Mouse (Mus musculus) adrenal gland, postnatal 25 days (tissue): ENCODE results near the gene Gca. TPM values are rescaled to one million over a fixed set of nuclear protein-coding genes. Genes with fewer than 3 reads are reported as not detected.

Experiments used
- DNase-seq: peaks from one replicate; pipeline ENCODE4 v3.0.0; 2021; ENCODE audit warnings: mixed read lengths
- long read RNA-seq: library from polyadenylated mRNA; stranded (forward); transcript quantifications from one replicate; pipeline ENCODE4 v2.0.0, GENCODE M21; 2021
- total RNA-seq: library from RNA; stranded (reverse); gene quantifications from 2 replicates; pipeline ENCODE4 v1.2.3, GENCODE M21; 2021

The Gca gene
- 3.5 and 5.5 TPM in 2 replicates for total RNA-seq
- long read RNA-seq, partial matches to known transcripts, result 0 of 3 reads
- long read RNA-seq, other reads (novel, unspliced or antisense), result 0 of 3 reads

DNA sequence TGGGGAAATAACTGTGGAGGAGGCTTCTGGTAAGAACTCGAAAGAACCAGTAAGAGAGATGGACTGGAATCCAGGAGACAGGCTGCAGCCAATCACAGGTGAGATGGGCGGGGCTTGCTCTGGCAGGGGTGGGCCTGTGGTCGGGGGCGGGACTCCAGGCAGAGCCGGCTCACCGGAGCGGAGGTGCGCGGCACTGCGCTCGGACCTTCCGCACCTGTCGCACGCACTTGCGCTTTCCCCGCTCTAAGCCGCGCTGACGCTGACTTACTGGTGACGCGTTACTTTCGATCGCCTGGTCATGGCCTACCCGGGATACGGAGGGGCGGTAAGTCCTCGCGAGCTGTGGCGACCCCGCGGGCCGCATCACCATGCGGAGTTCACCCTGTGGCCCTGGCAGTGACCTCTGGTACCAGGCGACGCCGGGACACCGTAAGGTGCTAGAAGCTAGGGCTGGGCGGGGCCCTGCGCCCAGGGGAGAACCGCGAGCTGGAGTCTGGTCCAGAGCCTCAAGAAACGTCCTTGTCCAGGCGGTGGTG is at the start of gene Gca:
Gca (plus strand) TSS at position 151 of the 536 bp plus-strand sequence.
- DNase-seq, result peak; percentile 86

DNA sequence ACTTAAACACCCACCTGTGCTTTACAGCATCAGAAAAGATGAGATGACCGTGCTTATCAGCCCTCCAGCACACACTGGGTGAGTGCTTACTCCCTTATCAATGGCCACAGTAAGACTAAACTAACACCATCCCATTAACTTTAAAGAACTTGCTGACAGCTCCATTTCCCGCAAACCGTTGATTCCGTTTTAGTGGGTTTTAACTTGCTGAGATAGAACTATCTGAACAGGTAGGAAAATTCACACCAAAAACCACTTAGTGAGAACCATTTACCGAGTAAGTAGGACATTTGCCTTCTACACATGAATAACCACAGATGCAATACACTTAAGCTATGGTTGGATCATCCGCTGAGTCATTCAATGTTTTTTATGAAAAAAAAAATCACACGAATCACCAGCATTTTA is 45.1 kb upstream of the Gca start:
- no peak for DNase-seq

DNA sequence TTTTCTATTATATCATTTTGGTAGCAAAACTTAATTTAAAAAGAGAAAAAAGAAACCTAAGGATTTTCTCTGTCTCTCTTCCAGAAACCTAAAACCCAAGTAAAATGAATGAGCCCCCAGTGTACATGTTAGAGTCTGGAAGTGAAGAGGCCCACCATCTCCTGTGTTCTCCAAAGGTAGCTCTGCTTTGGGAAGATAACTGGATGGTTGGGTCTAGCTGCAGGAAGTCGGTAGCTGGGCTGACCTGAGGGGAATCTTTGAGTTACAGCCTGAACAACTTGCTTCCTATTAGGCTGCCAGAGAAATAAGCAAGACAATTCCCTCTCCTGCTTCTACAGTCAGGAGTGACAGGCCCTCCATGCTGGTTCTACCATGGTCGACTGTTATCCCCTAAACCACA is 44.4 kb upstream of the Gca start:
- DNase-seq, result no peak

DNA sequence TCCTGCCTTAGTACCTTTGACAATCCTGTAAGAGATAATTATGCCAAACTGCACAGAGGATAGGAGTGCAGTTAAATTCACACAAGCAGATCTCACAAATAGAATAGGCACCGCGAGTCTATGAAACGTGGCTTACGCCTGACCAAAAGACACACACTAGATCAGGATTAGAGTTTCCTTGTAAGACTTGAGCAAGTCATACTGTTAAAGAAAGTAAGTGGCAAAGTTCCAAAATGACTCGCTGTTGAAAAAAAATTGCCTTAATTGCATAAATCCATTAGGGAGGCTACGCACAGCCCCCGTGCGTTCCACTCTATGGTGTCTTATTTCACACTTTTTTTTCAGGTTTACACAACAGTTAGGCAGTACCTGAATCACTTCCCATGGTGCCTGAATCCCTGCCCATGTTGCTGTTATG is 41.1 kb upstream of the Gca start:
- no peak for DNase-seq

DNA sequence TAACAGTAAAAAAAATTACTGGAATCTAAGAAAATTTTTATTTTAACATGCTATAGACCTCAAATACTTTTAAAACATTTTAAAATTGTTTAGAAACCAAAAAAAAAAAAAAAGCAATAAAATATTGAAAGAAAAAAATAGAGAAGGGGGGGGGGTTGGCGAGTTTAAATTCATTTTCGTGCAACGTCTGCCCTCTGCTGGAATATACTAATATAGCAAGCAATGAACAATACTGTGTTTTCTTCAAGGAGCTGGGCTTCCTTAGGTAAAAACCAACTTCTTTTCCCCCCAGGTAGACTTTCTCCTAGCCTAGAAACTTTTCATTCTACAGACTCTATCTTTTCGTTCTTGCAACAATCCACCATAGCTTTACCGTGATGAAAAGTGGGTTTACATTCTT is 36.4 kb upstream of the Gca start:
- DNase-seq, result no peak

DNA sequence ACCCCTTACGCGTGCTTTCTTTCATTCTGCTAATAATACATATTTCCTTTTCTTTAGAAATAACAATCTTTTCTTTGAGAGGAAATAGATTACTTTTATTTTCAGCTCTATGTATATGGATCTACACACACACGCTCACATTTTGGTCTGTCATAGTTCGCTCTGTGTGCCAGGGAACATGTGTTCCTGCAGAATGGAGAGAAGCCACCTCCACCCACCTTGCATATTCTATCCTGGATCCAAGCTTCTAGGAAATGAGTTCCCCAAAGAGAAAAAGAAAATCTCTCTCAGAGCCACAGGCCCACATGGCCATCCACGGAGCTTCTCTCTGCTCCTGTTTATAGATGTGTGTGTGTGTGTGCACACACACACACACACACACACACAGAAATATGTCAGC is 35.7 kb upstream of the Gca start:
- no peak for DNase-seq

DNA sequence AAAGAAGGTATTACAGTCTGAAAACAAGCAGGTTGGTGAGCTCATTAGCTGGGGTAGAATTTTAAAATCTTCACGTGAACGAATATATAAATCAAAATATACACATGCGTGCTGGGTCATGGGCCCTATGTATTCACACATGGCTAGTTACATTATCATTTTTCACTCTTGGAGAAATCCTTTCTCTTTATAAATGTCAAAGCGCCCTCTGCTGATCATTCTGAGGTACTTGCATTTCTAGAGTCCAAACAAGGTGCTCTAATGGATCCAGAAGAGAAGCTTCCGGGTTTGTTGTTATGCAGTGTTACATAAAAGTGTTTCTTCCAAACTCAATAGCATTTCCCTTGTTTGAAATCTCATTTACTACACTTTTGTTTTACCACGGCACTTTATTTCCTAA is 33.6 kb upstream of the Gca start:
- no peak for DNase-seq

DNA sequence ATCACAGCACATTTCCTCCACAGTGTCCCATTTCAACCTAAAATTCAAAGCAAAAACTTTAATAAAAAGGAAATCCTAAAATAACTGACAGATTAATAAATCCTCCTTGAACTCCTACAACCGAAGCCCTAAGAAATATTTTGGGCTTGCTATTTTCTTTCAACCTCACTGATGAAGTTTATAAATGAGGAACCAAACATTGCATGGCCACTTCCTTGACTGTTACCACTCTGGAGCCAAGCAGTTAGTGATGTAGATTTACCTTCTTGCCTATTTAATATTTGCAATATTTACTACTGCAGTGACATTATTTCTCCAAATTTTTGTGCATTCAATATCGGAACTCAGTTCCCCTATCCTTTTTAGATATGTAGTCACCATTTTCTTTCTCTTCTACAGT is 24.2 kb upstream of the Gca start:
- no peak for DNase-seq

DNA sequence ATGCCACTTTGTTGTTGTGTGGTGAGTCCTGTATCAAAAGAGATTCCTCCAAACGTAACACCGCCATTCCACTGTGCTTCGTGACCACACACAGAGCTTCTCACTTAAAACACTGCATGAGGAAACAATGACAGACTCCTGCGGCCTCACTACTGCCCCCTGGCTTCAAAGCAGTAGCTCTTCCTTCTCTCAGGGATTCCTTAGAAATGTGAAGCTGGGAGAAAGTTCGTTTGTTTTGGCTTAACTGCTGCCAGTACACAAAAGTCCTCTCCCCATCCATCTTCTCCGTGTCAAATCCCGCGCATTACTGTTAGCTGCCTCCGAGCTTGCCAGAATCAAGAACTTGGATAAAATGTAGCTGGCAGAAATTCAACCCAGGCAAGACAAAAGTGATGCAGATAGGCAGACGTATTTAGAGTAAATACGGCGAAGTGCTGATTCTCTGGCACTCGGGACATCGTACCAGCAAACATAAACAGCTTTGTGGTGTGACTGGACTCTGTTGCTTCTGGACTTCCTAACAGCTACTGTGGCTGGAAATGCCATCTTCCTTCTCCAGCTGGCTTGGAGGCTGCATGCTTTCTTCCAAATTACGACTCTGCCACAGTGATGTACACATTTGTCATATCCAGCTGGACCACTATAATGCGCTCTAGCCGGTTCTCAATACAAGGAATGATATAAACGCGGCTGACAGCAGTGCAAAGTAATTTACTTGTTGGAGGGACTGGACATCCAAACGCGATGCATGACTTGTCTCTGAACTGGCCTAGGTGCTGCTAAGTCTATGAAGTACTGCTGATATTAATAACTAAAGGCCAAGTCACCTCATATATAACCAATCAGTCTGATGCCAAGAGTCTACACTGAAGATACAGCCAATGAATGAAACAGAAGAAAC is 20.4 kb upstream of the Gca start:
- peak; percentile 45 for DNase-seq

DNA sequence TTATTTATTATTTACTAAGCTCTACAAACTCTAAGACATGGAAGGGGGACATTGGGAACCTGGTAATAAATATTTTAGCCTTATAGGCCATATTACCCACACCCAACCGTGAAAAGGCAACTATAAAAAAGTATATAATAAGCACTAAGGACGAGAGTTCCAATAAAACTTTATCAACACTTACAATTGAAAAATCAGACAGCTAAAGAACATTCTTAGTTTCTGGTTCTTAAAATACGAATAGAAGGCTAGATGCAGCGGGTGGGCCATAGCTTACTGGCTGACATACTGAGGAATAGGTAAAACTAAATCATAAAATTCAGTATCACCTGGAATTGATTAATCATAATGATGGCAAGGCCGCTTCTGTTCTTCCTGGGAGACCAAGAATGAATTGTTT is 19.2 kb upstream of the Gca start:
- no peak for DNase-seq

DNA sequence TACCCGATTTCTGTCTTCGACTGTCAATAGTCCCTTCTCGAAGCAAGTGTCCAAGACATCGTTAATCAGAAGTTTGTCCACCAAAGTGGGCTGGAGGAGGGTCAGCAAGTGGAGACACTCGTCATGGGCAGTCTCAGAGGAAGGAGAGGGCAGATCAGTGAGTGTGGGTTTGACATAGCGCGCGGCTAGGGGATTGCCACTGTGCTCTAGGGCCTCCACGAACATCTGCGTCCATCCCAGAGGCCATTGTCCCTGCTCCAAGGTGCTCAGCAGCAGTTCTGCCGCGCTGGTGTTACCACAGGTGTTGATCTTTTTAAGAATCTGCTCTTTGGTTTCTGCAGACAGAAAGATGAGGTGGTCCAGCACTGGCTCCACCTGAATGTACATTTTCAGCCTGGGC is 18.6 kb upstream of the Gca start:
- peak; percentile 6 for DNase-seq

DNA sequence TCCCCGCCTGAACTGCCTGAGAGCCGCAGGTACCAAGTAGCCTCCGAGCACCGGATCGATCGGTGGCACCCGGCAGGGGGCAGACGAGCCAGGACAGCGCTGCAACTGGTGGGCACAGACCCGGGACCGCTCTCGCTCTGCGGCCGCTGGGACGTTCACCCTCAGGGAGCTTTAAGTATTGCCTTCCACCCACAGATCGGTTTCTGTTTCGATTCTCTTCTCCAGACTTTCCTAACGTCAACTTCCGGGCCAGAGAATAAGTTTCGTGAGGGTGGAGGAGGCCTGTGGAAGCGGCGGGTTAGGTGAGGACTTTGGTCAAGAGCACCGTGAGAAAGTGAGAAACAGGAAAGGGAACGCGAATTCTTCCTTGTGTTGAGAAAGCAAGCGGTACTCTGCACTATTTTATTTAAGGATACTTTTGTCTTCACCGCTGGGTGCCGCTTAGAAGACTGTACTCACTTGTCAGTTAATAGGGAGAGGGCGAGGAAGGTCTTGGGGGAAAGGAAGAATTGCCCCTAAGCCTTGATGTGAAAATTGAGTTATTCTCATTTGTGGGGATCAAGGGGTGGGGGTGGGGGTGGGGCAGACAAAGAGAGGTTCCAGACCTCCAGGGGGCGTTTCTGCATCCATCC is 18.0 kb upstream of the Gca start, which contains the start of gene Ifih1:
Ifih1 (minus strand) TSS at position 242 of the 632 bp plus-strand sequence.
- DNase-seq, result peak; percentile 60

DNA sequence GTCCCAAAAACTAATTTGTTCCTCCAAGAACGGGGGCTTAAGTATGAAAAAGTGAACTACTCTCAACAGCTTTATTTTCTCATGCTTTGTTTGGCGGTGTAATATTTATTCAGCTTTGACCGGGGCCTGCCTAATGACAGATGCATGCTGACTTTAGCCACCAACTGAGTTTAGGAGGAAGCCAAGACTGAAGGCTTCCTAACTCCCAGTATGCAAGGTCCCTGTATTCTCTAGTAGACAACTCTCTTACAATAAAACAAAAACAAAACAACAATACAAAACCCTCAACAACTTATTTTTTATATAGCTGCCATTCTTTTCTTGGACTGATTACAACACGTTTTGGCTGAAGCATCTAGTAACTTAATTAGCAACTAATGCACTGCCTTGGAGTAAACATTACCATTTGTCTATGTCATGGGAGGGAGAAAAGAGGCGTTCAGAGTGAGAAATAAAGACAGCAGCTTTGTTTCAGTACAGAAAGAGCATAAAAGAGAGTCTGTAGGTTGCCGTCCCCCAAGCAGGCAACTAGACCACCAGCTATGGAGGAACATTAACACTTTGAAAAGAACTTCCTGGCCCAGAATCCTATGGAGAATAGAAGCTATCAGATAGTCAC is 17.3 kb upstream of the Gca start:
- DNase-seq, result no peak

DNA sequence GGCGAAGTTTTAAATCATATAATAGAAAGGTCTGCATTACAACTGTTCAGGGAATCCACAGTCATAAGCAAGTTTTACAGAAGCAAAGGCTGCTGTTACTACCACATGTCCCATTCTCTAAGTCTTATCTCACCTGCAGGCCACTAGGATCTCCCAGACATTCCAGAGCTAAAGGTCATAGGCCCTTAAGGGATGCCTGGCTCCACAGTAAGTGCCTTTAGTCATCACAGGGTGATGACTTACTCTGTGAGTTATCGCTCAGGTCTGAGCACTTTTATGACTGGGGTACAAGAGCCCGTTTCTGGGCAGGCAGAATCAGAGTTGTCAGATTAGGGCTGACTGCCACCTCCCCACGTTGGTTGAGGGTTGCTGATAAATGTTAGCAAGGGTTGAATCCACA is 12.2 kb upstream of the Gca start:
- no peak for DNase-seq

DNA sequence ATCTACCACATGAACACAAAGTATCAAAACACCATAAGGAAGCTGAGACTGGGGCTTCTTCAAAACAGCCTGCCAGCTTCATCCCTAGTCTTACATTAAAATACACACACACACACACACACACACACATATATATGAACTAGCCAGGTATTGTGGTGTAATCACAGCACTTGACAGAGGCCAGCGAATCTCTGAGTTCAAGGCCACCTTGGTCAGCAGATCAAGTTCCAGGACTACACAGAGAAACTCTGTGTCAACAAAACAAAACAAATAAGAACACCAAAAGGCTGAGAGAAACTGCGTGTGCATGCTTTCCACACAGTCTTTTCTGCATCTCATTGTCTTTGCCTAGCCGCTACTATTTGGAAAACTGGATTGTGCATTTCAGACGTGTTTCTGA is 11.6 kb upstream of the Gca start:
- no peak for DNase-seq

DNA sequence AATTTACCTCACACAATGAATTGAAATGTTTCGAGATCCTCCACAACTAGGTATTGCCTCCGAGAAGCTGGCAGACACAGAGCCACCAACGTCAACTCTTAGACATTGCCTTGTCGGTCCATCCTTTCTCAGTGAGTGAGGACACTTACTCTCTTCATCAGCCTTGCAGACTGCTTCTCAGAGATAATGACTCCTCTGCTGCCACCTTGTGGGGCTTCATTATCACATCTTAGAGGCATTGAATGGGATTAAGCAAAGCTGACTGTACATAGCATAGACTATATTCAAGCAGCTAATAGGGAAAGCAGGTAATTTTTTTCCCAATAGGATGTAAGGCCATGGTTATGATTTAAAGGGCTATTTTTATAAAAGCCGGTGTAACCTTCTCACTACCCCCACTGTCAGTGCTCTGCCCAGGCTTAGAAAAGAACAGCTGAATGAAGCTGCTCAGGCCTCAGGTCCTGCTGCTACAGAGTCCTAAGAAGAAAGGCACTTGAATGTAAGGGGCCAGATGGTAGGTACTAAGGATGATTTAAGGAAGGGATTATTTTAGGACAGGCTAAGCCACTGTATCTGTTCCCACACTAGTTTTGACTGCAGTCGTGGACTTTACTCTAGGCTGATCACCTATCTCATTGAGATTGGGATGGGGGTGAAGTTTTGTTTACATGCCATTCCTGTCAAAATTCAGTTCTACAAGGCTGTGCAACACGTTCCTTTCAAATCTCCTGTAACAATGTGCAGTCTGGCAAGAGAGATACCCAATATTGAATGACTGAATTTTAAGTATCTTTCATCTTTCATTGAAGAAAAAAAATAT is 9.4 kb upstream of the Gca start:
- peak; percentile 51 for DNase-seq

DNA sequence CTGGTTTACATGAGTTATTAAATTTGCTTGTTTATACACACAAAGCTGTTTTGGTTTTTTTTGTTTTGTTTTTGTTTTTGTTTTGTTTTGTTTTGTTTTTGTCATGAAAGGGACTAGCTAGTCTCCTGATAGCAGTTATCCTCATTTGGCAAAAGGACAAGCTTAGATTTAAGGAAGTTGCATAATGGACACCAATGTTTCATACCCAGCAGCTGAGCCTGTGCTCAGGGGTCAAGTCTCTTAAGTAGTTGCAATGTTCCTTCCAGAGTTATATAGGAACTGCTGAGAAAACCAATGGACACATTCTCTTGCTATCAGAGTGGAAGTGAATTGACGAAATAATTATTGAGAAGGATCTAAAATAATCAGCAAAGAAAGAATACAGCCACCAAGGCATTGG is 8.0 kb upstream of the Gca start:
- DNase-seq, result no peak

DNA sequence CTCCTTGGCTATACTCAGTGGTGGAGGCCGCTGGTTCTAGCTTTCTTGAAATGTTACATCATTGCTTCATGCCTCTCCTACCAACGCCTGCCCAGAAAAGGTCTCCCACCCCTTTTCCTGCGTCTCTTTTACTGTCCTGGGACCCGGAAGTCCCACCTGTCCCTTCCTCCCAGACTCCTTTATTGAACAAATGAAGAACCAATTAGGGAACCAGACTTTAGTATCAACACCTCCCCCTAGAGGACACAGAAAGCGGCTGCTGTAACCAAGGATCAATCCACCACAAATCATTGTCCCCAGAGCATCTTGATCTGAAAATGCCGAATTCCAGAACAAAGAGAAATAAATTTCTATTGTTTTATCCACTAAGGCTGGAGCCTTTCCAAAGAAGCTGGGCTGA is 3.5 kb upstream of the Gca start:
- DNase-seq, result no peak

DNA sequence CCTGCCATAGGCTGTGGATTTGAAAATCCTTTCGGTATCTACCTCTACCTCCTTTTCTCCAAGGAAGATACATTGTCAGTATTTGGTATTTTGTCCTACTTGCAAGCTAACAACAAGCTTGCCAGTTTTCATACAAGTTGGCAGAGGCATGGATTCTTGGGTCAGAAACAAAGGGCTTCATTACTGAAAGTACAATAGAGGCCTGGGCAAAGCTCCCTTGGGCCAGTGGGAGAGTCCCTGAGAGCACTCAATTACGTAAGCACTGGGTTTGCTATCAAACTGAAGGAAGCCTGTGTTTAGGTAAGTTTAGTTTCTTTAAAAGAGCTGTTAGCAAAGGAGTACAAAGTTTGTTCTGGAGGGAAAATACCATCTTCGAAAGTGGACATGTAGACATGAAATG is 1.5 kb upstream of the Gca start:
- no peak for DNase-seq

DNA sequence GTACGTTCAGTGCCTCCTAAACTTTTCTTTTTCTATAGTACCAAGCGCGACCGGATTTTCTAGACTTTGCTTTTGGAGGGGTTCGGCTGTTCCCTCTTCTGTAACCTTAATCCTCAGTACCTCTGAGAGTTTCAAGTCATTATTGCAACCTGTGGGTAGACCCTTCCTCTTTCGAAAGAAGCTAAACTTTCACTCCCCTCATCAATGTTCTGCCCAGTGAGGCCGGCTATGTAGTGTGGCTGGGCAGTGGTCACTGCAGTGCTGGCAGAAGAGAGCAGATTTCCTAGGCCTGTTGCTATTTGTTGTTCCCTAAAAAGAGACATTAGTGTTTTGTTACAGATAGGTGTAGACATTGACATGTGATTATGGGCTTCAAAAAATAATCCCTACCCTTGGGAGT is 754 bp downstream of the Gca start:
- no peak for DNase-seq

DNA sequence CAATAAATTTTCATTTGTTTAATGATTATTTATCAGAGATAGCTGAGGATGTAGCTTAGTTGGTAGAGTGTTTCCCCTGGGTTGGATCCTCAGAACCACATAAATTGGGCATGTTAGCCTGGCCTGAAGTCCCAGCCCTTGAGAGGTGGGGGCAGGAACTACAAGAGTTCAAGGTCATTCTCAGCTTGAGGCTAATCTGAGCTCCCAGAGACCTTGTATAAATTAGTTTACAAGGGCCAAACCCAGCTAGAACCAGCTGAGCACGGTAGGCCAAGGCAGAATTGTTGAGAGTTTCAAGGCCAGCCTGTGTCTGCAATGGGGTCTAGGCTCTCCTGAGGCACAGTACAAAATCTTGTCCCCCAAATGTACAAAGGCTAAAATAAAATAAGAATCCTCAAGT is 1.5 kb downstream of the Gca start:
- no peak for DNase-seq

DNA sequence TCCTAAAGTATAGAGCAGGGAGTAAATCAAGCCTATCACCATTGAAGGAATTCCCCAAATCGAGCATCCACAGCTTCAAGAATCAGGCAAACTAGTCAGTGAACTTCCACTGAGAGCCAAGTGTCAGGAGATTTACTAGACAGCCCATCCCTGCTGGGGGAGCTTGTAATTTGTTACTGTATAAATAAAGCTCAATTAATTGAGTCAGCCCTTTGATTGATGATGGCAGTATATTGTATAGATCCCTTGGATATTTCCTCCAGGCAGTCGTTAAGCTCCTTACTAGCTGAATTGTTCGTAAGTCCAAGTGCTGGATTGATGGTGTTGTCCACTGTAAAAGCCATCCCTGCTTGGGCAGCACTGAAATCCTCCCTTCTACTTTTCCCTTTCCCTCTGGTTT is 5.8 kb downstream of the Gca start:
- no peak for DNase-seq
